Mouse (Mus musculus): ENCODE results near the gene Gfy. TPM values are rescaled to one million over a fixed set of nuclear protein-coding genes. Genes with fewer than 3 reads are reported as not detected.

The Gfy gene
- not detected for polyA plus RNA-seq (2017; shearing (Covaris generic))

DNA sequence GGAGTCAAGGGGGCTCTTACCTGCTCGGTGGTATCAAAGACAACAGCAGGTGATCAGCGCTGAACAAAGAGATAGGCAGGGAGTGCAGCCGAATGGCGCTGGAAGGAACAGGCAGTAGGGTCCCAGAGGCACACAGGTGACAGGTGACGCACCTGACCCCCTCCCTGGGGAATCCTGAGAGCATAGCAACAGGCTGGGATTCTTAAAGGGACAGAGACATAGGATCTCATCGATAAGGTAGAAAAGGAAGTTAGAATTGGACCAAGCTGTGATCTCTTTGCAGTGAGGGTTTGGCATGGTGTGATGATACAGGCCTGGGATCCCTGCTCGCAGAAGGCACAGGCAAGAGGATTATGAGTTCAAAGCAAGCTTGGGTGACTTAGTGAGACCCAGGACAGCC lies at the start of gene Gfy:
TSS of gene Gfy (minus strand) at position 101 of the 400 bp plus-strand sequence.

GRCm38 (mm10) chr7:45215673-45216441 lies 36.5 kb upstream of the Gfy start, which contains the start of gene Tead2:
TSS of gene Tead2 (plus strand) at chr7:45215753.

DNA sequence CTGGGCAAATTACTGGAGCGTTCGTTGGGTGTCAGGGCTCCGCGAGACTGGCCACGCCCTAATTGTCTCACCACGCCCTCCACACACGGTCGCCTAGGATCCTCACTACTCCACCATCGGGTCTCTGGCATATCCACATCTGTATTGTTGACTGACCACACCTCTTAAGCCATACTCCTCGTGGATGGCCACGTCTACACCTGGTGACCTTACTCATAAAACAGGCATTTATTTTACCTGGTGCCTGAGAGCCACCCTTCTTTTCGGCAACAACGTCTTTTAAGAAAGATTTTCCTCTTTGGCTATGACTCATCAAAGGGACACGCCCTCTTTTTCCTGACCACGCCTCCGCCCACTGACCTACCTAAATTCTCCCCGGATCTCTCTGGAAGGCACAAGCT lies 32.5 kb upstream of the Gfy start, which contains the start of gene Dkkl1:
TSS of gene Dkkl1 (minus strand) at position 297 of the 401 bp plus-strand sequence.

DNA sequence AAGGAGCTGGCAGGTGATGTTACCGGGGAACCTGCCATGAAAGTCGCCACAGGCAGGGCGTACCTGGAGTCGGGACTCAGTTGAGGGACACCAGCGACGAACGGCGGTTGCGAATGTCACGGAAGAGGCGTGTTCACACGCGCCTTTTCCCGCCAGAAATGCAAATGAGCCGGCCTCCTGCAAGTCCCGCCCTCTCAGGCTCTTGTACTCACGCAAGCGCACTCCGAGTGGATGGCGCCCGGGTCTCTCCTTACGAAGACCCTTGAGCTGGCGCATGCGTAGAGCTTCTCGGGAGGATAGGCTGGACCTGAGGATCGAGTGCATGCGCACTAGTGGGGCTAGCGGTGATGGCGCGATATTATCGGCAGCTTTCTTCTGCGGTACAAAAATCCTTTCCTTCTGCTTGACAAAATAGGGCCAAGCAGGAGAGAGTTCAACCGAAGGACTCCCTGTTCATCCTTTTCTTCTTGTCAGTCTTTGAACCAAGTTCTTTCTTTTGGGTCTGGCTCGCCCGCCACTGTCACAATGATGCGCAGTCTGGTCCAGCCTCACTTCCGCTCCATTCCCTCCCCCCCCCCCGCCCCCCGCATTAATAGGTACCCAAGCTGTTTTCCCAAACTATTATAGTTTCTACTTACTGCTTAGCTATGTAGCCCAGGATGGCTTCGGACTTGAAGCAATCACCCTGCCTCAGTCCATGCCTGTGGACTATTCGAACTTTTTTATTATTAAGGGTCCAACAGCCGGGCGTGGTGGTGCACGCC lies 25.2 kb upstream of the Gfy start, which contains the start of gene Ccdc155:
TSS of gene Ccdc155 (minus strand) at position 513 of the 764 bp plus-strand sequence.

DNA sequence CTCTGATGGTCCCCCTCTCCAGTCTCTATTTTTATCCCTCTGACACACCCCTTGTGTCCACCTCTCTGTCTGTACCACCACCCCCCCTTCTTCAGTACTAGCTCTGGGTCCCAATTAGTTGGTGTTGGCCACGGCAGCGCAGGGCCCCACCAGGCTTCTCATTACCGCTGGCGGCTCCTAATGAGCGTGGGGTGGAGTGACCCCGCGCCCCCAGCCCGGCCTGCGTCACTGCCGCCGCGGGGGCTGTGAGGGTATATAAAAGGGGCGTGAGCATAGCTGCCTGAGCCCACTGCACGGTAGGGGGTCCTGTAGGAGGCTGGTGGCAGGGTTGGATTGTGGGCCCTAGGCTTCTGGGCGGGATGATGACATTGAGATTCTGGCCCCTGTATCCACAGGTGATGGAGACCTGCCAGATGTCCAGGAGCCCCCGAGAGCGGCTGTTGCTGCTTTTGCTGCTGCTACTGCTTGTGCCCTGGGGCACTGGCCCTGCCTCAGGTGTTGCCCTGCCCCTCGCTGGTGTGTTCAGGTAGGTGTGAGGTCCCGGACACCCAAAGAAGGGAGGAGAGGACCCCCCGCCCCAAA lies 1.6 kb upstream of the Gfy start, which contains the start of gene Pth2:
TSS of gene Pth2 (plus strand) at position 100 of the 582 bp plus-strand sequence.

DNA sequence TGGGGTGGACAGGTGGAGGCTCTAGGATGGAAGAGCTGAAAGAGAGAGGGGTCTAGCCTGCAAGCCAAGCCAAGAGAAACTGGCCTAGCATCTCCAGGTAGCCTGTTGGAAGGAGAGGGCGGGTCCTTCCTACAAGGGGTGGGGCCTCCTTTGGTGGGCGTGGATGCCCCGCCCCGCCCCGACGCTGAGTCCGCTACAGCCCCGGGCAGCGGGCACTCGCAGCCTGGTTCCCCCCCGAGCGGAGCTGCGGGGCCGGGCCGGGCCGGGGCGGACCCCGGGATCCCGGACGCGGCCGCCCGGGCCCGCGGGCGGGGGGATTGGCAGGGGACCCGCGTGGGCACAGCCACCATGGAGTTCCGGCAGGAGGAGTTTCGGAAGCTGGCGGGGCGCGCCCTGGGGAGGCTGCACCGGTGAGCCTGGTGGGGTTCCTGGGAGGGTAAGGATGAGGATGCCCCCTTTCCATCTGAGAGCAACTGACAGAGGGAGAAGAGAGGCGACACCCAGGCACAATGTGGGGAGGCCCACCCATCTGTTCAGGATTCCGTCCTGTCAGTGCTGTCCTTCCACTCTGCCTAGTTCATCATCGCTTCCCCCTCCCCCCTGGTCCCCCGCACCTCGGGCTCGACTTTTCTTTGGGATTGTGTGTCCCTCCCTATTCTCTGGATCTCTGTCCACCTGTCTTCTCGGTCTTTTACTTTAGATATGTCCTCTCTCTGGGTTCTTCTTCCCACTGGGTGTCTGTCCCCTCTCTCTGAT lies 15.5 kb downstream of the Gfy start, which contains the start of gene Slc17a7:
TSS of gene Slc17a7 (plus strand) at position 215 of the 756 bp plus-strand sequence.

GRCm38 (mm10) chr7:45154096-45154992 lies 25.0 kb downstream of the Gfy start, which contains the start of the genes Pih1d1 and Aldh16a1:
TSS of gene Pih1d1 (plus strand) at chr7:45154303.
TSS of gene Aldh16a1 (minus strand) at chr7:45154584.

GRCm38 (mm10) chr7:45135993-45136567 lies 43.3 kb downstream of the Gfy start, which contains the start of the genes Gm45713 and Flt3l:
TSS of gene Gm45713 (minus strand) at chr7:45136231.
TSS of gene Flt3l (minus strand) at chr7:45136432.

DNA sequence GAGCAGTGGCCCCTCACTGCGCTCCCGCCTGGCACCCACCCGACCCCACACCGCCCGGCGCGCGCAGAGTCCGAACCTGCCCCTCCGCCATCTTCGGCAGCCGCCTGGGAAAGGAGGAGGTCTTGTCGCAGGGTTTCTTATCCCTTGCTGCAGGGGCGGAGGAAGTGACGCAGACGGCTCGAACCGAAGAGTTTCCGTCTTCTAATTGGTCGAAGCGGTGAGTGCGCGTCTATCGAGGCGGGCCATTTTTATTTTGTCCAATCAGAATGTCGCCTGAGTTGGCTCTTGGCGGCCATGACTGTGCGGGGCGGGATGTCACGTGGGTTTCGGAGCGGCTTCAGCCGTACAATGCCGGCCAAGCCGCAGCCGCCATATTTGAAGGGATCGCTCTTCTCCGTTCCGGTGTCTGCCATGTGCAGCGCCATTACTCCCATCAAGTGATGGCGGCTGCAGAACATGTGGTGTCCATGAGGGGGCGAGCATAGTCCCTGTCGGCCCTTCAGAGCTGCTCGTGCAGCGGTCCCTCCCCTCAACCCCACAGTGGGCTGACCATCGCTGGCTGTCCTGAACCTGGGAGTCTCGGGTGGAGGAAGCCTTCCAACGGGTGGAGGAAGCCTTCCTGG lies 50.6 kb downstream of the Gfy start, which contains the start of gene Rpl13a:
TSS of gene Rpl13a (minus strand) at position 138 of the 623 bp plus-strand sequence.

Other genes starting within 250 kb of the Gfy start
- not detected for gene Tsks, start 236.4 kb downstream of the Gfy start, polyA plus RNA-seq (2017; shearing (Covaris generic))
- 0.55 TPM for gene Cpt1c, start 204.7 kb downstream of the Gfy start, polyA plus RNA-seq (2017; shearing (Covaris generic))
- 210 TPM for gene Prmt1, start 193.0 kb downstream of the Gfy start, polyA plus RNA-seq (2017; shearing (Covaris generic))
- 255 TPM for gene Irf3, start 181.9 kb downstream of the Gfy start, polyA plus RNA-seq (2017; shearing (Covaris generic))
- 35.2 TPM for gene Bcl2l12, start 180.9 kb downstream of the Gfy start, polyA plus RNA-seq (2017; shearing (Covaris generic))
- 22.7 TPM for gene Scaf1, start 163.2 kb downstream of the Gfy start, polyA plus RNA-seq (2017; shearing (Covaris generic))
- gene Rras, start 161.6 kb downstream of the Gfy start, polyA plus RNA-seq (2017; shearing (Covaris generic)), result 6.3 TPM
- gene Prr12, start 126.7 kb downstream of the Gfy start, polyA plus RNA-seq (2017; shearing (Covaris generic)), result 4.8 TPM
- 148 TPM for gene Nosip, start 117.1 kb downstream of the Gfy start, polyA plus RNA-seq (2017; shearing (Covaris generic))
- gene Prrg2, start 116.9 kb downstream of the Gfy start, polyA plus RNA-seq (2017; shearing (Covaris generic)), result 3.3 TPM
- gene Rcn3, start 87.3 kb downstream of the Gfy start, polyA plus RNA-seq (2017; shearing (Covaris generic)), result 10.8 TPM
- gene Fcgrt, start 75.7 kb downstream of the Gfy start, polyA plus RNA-seq (2017; shearing (Covaris generic)), result 2.6 TPM
- gene Rps11, start 55.1 kb downstream of the Gfy start, polyA plus RNA-seq (2017; shearing (Covaris generic)), result 3,383 TPM
- 3,108 TPM for gene Rpl13a, start 50.8 kb downstream of the Gfy start, polyA plus RNA-seq (2017; shearing (Covaris generic))
- gene Gm45713, start 43.3 kb downstream of the Gfy start, polyA plus RNA-seq (2017; shearing (Covaris generic)), result not detected
- gene Flt3l, start 43.1 kb downstream of the Gfy start, polyA plus RNA-seq (2017; shearing (Covaris generic)), result 292 TPM
- 59.4 TPM for gene Pih1d1, start 25.3 kb downstream of the Gfy start, polyA plus RNA-seq (2017; shearing (Covaris generic))
- gene Aldh16a1, start 25.0 kb downstream of the Gfy start, polyA plus RNA-seq (2017; shearing (Covaris generic)), result 67.0 TPM
- gene Slc17a7, start 15.6 kb downstream of the Gfy start, polyA plus RNA-seq (2017; shearing (Covaris generic)), result not detected
- gene Pth2, start 1.4 kb upstream of the Gfy start, polyA plus RNA-seq (2017; shearing (Covaris generic)), result not detected
- 0.32 TPM for gene Ccdc155, start 25.3 kb upstream of the Gfy start, polyA plus RNA-seq (2017; shearing (Covaris generic))
- 16.0 TPM for gene Dkkl1, start 32.6 kb upstream of the Gfy start, polyA plus RNA-seq (2017; shearing (Covaris generic))
- 2.9 TPM for gene Tead2, start 36.2 kb upstream of the Gfy start, polyA plus RNA-seq (2017; shearing (Covaris generic))
- 598 TPM for gene Cd37, start 59.5 kb upstream of the Gfy start, polyA plus RNA-seq (2017; shearing (Covaris generic))
- not detected for gene Slc6a16, start 61.5 kb upstream of the Gfy start, polyA plus RNA-seq (2017; shearing (Covaris generic))
- gene Slc6a21, start 97.9 kb upstream of the Gfy start, polyA plus RNA-seq (2017; shearing (Covaris generic)), result not detected
- gene Trpm4, start 154.2 kb upstream of the Gfy start, polyA plus RNA-seq (2017; shearing (Covaris generic)), result 16.3 TPM
- not detected for gene Hrc, start 155.7 kb upstream of the Gfy start, polyA plus RNA-seq (2017; shearing (Covaris generic))
- not detected for gene Ppfia3, start 187.4 kb upstream of the Gfy start, polyA plus RNA-seq (2017; shearing (Covaris generic))
- gene Lin7b, start 191.0 kb upstream of the Gfy start, polyA plus RNA-seq (2017; shearing (Covaris generic)), result not detected
- gene Snrnp70, start 216.2 kb upstream of the Gfy start, polyA plus RNA-seq (2017; shearing (Covaris generic)), result 241 TPM
- not detected for gene Kcna7, start 226.1 kb upstream of the Gfy start, polyA plus RNA-seq (2017; shearing (Covaris generic))
- 0.41 TPM for gene Ntf5, start 234.1 kb upstream of the Gfy start, polyA plus RNA-seq (2017; shearing (Covaris generic))
- gene Lhb, start 241.3 kb upstream of the Gfy start, polyA plus RNA-seq (2017; shearing (Covaris generic)), result not detected